Mouse (Mus musculus): Measurements from ENCODE around the gene Tab1. TPM values are rescaled to one million over a fixed set of nuclear protein-coding genes. Genes with fewer than 3 reads are reported as not detected.

The Tab1 gene
- polyA plus RNA-seq, 1 experiment from 2014 or later, result 12.2 TPM

GRCm38 (mm10) chr15:80137945-80138791 lies 5.2 kb downstream of the Tab1 start:
- no peaks in the 10 kb centered on the region for H3K9me3 ChIP-seq (replicated peaks; ENCODE audit: control insufficient read depth, low read length)
- peaks cover 43% of the 10 kb centered on the region for H3K4me1 ChIP-seq (ENCODE audit: control insufficient read depth, low read depth, low read length)
- no peak overlapping the region for H3K4me2 ChIP-seq (ENCODE audit: low read depth, low read length)
- H3K36me3 ChIP-seq (ENCODE audit: control insufficient read depth, insufficient read depth), result peaks cover 18% of the 10 kb centered on the region
- no peak for ATAC-seq (ENCODE audit: low read depth)
- H3K9ac ChIP-seq (ENCODE audit: low read depth, low read length), result no peak overlapping the region
- WGBS (ENCODE audit: insufficient replicate concordance), result 75% methylated on average over 17 of the region's 17 CpGs
- no peak overlapping the region; the same call in 1 of the 2 replicates for H3K27ac ChIP-seq (ENCODE audit: low read length)
- H3K27me3 ChIP-seq (ENCODE audit: control insufficient read depth, insufficient read depth, low read depth, low read length), result no peaks in the 10 kb centered on the region
- H3K4me3 ChIP-seq (ENCODE audit: low read depth, low read length), result no peak overlapping the region

- no peak overlapping the region for H3K27ac ChIP-seq (ENCODE audit: low read length)
- ATAC-seq (ENCODE audit: low read depth), result no peak
- peaks cover 30% of the 10 kb centered on the region for H3K4me1 ChIP-seq (ENCODE audit: control insufficient read depth, low read depth, low read length)
- no peak overlapping the region for H3K9ac ChIP-seq (ENCODE audit: low read depth, low read length)
- H3K9me3 ChIP-seq (replicated peaks; ENCODE audit: control insufficient read depth, low read length), result no peaks in the 10 kb centered on the region
- peaks cover 18% of the 10 kb centered on the region for H3K36me3 ChIP-seq (ENCODE audit: control insufficient read depth, insufficient read depth)
- no peaks in the 10 kb centered on the region for H3K27me3 ChIP-seq (ENCODE audit: control insufficient read depth, insufficient read depth, low read depth, low read length)
- H3K4me2 ChIP-seq (ENCODE audit: low read depth, low read length), result no peak overlapping the region
- 85% methylated on average over 2 of the region's 2 CpGs for WGBS (ENCODE audit: insufficient replicate concordance)
- H3K4me3 ChIP-seq (ENCODE audit: low read depth, low read length), result no peak overlapping the region
Observed at GRCm38 (mm10) chr15:80140302-80140701, 7.4 kb downstream of the Tab1 start.

- no peaks in the 10 kb centered on the region for H3K27me3 ChIP-seq (ENCODE audit: control insufficient read depth, insufficient read depth, low read depth, low read length)
- no peak for ATAC-seq (ENCODE audit: low read depth)
- peaks cover 25% of the 10 kb centered on the region for H3K4me1 ChIP-seq (ENCODE audit: control insufficient read depth, low read depth, low read length)
- no peak overlapping the region for H3K9ac ChIP-seq (ENCODE audit: low read depth, low read length)
- WGBS (ENCODE audit: insufficient replicate concordance), result 86% methylated on average over 3 of the region's 3 CpGs
- no peak overlapping the region for H3K4me2 ChIP-seq (ENCODE audit: low read depth, low read length)
- no peak overlapping the region for H3K27ac ChIP-seq (ENCODE audit: low read length)
- no peak overlapping the region for H3K4me3 ChIP-seq (ENCODE audit: low read depth, low read length)
- H3K9me3 ChIP-seq (replicated peaks; ENCODE audit: control insufficient read depth, low read length), result no peaks in the 10 kb centered on the region
- peaks cover 18% of the 10 kb centered on the region for H3K36me3 ChIP-seq (ENCODE audit: control insufficient read depth, insufficient read depth)
Observed at GRCm38 (mm10) chr15:80140878-80141277, 8.0 kb downstream of the Tab1 start.

DNA sequence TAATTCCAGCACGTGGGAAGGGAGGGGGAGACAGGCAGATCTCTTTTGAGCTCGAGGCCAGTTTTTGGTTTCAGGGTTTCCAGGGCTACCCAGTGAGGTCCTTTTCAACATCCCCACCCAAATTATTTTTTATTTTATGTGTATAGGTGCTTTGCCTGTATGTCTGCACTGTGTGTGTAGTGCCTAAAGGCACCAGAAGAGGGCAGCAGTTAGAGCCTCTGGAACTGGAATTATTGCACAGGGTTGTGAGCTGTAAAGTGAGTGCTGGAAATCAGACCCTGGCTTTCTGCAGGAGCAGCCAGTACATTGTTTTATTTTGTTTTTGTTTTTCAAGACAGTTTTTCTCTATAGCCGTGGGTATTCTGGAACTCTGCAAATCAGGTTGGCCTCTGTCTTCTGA lies 9.2 kb downstream of the Tab1 start:
- Histone ChIP-seq H3K27ac (ENCODE audit: low read length) (no peak overlapping the region), H3K4me3 (ENCODE audit: low read depth, low read length) (no peak overlapping the region), H3K4me1 (ENCODE audit: control insufficient read depth, low read depth, low read length) (peaks cover 17% of the 10 kb centered on the region), H3K9me3 (replicated peaks; ENCODE audit: control insufficient read depth, low read length) (no peaks in the 10 kb centered on the region), H3K27me3 (ENCODE audit: control insufficient read depth, insufficient read depth, low read depth, low read length) (no peaks in the 10 kb centered on the region), H3K9ac (ENCODE audit: low read depth, low read length) (no peak overlapping the region), H3K36me3 (ENCODE audit: control insufficient read depth, insufficient read depth) (peaks cover 14% of the 10 kb centered on the region), H3K4me2 (ENCODE audit: low read depth, low read length) (no peak overlapping the region)
- WGBS (ENCODE audit: insufficient replicate concordance), result 89% methylated on average over 3 of the region's 3 CpGs
- no peak for ATAC-seq (ENCODE audit: low read depth)

DNA sequence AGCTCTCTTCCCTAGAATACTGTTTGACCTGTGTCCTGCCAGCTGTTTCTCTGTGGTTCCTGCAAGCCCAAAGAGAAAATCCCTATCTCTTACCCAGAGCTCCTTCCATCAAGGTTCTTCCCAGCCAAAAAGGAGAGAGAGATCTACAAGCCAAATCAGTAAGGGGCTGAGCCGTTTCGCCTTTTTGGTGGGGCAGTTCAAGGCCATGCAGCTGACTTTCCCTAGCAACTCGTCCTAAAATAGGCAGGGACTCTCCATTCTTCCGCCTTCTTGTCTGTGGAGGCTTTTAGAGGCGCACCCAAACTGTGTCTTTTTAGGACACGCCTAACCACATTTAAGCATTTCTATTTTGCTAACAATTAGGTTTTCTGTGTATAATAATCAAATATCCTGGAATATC lies 10.8 kb downstream of the Tab1 start:
- Histone ChIP-seq H3K27ac (ENCODE audit: low read length) (no peak overlapping the region), H3K9ac (ENCODE audit: low read depth, low read length) (no peak overlapping the region), H3K4me1 (ENCODE audit: control insufficient read depth, low read depth, low read length) (peaks cover 5% of the 10 kb centered on the region), H3K4me3 (ENCODE audit: low read depth, low read length) (no peak overlapping the region), H3K9me3 (replicated peaks; ENCODE audit: control insufficient read depth, low read length) (no peaks in the 10 kb centered on the region), H3K4me2 (ENCODE audit: low read depth, low read length) (no peak overlapping the region), H3K27me3 (ENCODE audit: control insufficient read depth, insufficient read depth, low read depth, low read length) (no peaks in the 10 kb centered on the region), H3K36me3 (ENCODE audit: control insufficient read depth, insufficient read depth) (peaks cover 13% of the 10 kb centered on the region)
- WGBS (ENCODE audit: insufficient replicate concordance), result 80% methylated on average over 6 of the region's 6 CpGs
- ATAC-seq (ENCODE audit: low read depth), result no peak

GRCm38 (mm10) chr15:80145397-80145796 lies 12.5 kb downstream of the Tab1 start:
- 95% methylated on average over 5 of the region's 5 CpGs for WGBS (ENCODE audit: insufficient replicate concordance)
- Histone ChIP-seq H3K27me3 (ENCODE audit: control insufficient read depth, insufficient read depth, low read depth, low read length) (no peaks in the 10 kb centered on the region), H3K4me2 (ENCODE audit: low read depth, low read length) (no peak overlapping the region), H3K9ac (ENCODE audit: low read depth, low read length) (no peak overlapping the region), H3K4me3 (ENCODE audit: low read depth, low read length) (no peak overlapping the region), H3K36me3 (ENCODE audit: control insufficient read depth, insufficient read depth) (peaks cover 18% of the 10 kb centered on the region), H3K4me1 (ENCODE audit: control insufficient read depth, low read depth, low read length) (no peaks in the 10 kb centered on the region; the same call in 1 of the 2 replicates), H3K27ac (ENCODE audit: low read length) (no peak overlapping the region), H3K9me3 (replicated peaks; ENCODE audit: control insufficient read depth, low read length) (no peaks in the 10 kb centered on the region)
- ATAC-seq (ENCODE audit: low read depth), result no peak

- ATAC-seq (ENCODE audit: low read depth), result no peak
- Histone ChIP-seq H3K27ac (ENCODE audit: low read length) (no peak overlapping the region), H3K4me2 (ENCODE audit: low read depth, low read length) (no peak overlapping the region), H3K36me3 (ENCODE audit: control insufficient read depth, insufficient read depth) (peaks cover 13% of the 10 kb centered on the region), H3K4me1 (ENCODE audit: control insufficient read depth, low read depth, low read length) (no peaks in the 10 kb centered on the region; the same call in 1 of the 2 replicates), H3K9me3 (replicated peaks; ENCODE audit: control insufficient read depth, low read length) (no peaks in the 10 kb centered on the region), H3K27me3 (ENCODE audit: control insufficient read depth, insufficient read depth, low read depth, low read length) (no peaks in the 10 kb centered on the region), H3K4me3 (ENCODE audit: low read depth, low read length) (no peak overlapping the region), H3K9ac (ENCODE audit: low read depth, low read length) (no peak overlapping the region)
- WGBS (ENCODE audit: insufficient replicate concordance), result 36% methylated on average over 6 of the region's 6 CpGs
Observed at GRCm38 (mm10) chr15:80146153-80146552, 13.2 kb downstream of the Tab1 start.

- Histone ChIP-seq H3K27ac (ENCODE audit: low read length) (no peak overlapping the region), H3K36me3 (ENCODE audit: control insufficient read depth, insufficient read depth) (peaks cover 7% of the 10 kb centered on the region), H3K4me1 (ENCODE audit: control insufficient read depth, low read depth, low read length) (no peaks in the 10 kb centered on the region; the same call in 1 of the 2 replicates), H3K27me3 (ENCODE audit: control insufficient read depth, insufficient read depth, low read depth, low read length) (no peaks in the 10 kb centered on the region), H3K4me2 (ENCODE audit: low read depth, low read length) (no peak overlapping the region), H3K9ac (ENCODE audit: low read depth, low read length) (no peak overlapping the region), H3K4me3 (ENCODE audit: low read depth, low read length) (no peak overlapping the region), H3K9me3 (replicated peaks; ENCODE audit: control insufficient read depth, low read length) (no peaks in the 10 kb centered on the region)
- no peak for ATAC-seq (ENCODE audit: low read depth)
- WGBS (ENCODE audit: insufficient replicate concordance), result 52% methylated on average over 14 of the region's 14 CpGs
Observed at GRCm38 (mm10) chr15:80147090-80147489, 14.2 kb downstream of the Tab1 start.

DNA sequence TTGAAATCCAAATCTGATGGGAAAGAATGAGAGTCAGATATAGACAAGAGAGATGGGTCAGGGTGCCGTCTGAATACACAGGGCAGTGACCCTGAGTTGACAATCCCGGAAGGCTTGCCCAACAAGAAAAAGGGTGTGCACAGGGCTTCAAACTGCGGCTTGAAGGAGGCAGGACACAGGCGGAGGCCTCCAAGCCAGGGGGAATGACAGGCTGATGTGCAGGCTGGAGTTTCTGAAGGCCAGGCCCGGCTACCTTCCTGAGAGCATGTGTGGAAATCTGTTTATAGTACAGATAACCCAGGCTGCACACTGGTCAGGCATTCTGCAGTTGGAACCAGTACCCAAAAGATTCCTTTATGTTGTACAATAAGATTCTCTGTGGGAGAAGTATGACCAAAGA lies 14.6 kb downstream of the Tab1 start:
- no peak overlapping the region for H3K27ac ChIP-seq (ENCODE audit: low read length)
- no peak overlapping the region for H3K9ac ChIP-seq (ENCODE audit: low read depth, low read length)
- no peaks in the 10 kb centered on the region for H3K9me3 ChIP-seq (replicated peaks; ENCODE audit: control insufficient read depth, low read length)
- H3K27me3 ChIP-seq (ENCODE audit: control insufficient read depth, insufficient read depth, low read depth, low read length), result no peaks in the 10 kb centered on the region
- H3K4me1 ChIP-seq (ENCODE audit: control insufficient read depth, low read depth, low read length), result no peaks in the 10 kb centered on the region; the same call in 1 of the 2 replicates
- peaks cover 4% of the 10 kb centered on the region; the same call in 1 of the 2 replicates for H3K36me3 ChIP-seq (ENCODE audit: control insufficient read depth, insufficient read depth)
- no peak overlapping the region for H3K4me2 ChIP-seq (ENCODE audit: low read depth, low read length)
- H3K4me3 ChIP-seq (ENCODE audit: low read depth, low read length), result no peak overlapping the region
- whole genome bisulfite sequencing (ENCODE audit: insufficient replicate concordance), result 66% methylated on average over 5 of the region's 5 CpGs
- no peak for ATAC-seq (ENCODE audit: low read depth)

Measured in liver, embryonic 16.5 days (tissue).